Mouse (Mus musculus) 416B (cell line): Measurements from ENCODE around the gene Pdcd1lg2.

Experiments
- DNase-seq: peaks from one replicate; pipeline ENCODE4 v3.0.0; 2011; ENCODE audit warnings: low read depth

The Pdcd1lg2 gene

GRCm38 (mm10) chr19:29470652-29471051 lies 59.9 kb downstream of the Pdcd1lg2 start:
- no peak for DNase-seq

- DNase-seq: no peak
Measured at GRCm38 (mm10) chr19:29472424-29472823, 61.7 kb downstream of the Pdcd1lg2 start.

GRCm38 (mm10) chr19:29472946-29473345 lies 62.2 kb downstream of the Pdcd1lg2 start:
- DNase-seq: no peak

GRCm38 (mm10) chr19:29474803-29475202 lies 64.1 kb downstream of the Pdcd1lg2 start:
- DNase-seq: no peak

- DNase-seq: no peak
Measured at GRCm38 (mm10) chr19:29475210-29475620, 64.5 kb downstream of the Pdcd1lg2 start.

- peak; percentile 42 for DNase-seq
Measured at GRCm38 (mm10) chr19:29478598-29478997, 67.9 kb downstream of the Pdcd1lg2 start.

- DNase-seq: no peak
Measured at GRCm38 (mm10) chr19:29481578-29481977, 70.9 kb downstream of the Pdcd1lg2 start.

- no peak for DNase-seq
Measured at GRCm38 (mm10) chr19:29482148-29482547, 71.4 kb downstream of the Pdcd1lg2 start.

- no peak for DNase-seq
Measured at GRCm38 (mm10) chr19:29482637-29483036, 71.9 kb downstream of the Pdcd1lg2 start.

- DNase-seq: no peak
Measured at GRCm38 (mm10) chr19:29483386-29483785, 72.7 kb downstream of the Pdcd1lg2 start.

GRCm38 (mm10) chr19:29484537-29484936 lies 73.8 kb downstream of the Pdcd1lg2 start:
- no peak for DNase-seq

GRCm38 (mm10) chr19:29485257-29485948 lies 74.7 kb downstream of the Pdcd1lg2 start:
- no peak for DNase-seq

GRCm38 (mm10) chr19:29486545-29487206 lies 76.0 kb downstream of the Pdcd1lg2 start:
- DNase-seq: peak; percentile 49

GRCm38 (mm10) chr19:29487326-29488072 lies 76.8 kb downstream of the Pdcd1lg2 start:
- no peak for DNase-seq

GRCm38 (mm10) chr19:29488073-29488390 lies 77.3 kb downstream of the Pdcd1lg2 start:
- DNase-seq: peak; percentile 71

GRCm38 (mm10) chr19:29488420-29488819 lies 77.7 kb downstream of the Pdcd1lg2 start:
- DNase-seq: no peak

- DNase-seq: no peak
Measured at GRCm38 (mm10) chr19:29489785-29490284, 79.1 kb downstream of the Pdcd1lg2 start.

GRCm38 (mm10) chr19:29491467-29491866 lies 80.7 kb downstream of the Pdcd1lg2 start:
- DNase-seq: no peak

GRCm38 (mm10) chr19:29494454-29494853 lies 83.7 kb downstream of the Pdcd1lg2 start:
- DNase-seq: no peak

GRCm38 (mm10) chr19:29496001-29496597 lies 85.4 kb downstream of the Pdcd1lg2 start:
- DNase-seq: no peak

- DNase-seq: peak; percentile 47
Measured at GRCm38 (mm10) chr19:29496786-29497557, 86.3 kb downstream of the Pdcd1lg2 start.

GRCm38 (mm10) chr19:29497874-29498273 lies 87.2 kb downstream of the Pdcd1lg2 start:
- DNase-seq: no peak
